Mouse (Mus musculus) CD4-positive, CD25-positive, alpha-beta regulatory T cell, adult 2 months (primary cell): ENCODE measurements around the gene Plxna4.

Experiments
- DNase-seq: peaks from one replicate; pipeline ENCODE4 v3.0.0-alpha.2; 2012; ENCODE audit warnings: low read depth, low spot score

The Plxna4 gene

DNA sequence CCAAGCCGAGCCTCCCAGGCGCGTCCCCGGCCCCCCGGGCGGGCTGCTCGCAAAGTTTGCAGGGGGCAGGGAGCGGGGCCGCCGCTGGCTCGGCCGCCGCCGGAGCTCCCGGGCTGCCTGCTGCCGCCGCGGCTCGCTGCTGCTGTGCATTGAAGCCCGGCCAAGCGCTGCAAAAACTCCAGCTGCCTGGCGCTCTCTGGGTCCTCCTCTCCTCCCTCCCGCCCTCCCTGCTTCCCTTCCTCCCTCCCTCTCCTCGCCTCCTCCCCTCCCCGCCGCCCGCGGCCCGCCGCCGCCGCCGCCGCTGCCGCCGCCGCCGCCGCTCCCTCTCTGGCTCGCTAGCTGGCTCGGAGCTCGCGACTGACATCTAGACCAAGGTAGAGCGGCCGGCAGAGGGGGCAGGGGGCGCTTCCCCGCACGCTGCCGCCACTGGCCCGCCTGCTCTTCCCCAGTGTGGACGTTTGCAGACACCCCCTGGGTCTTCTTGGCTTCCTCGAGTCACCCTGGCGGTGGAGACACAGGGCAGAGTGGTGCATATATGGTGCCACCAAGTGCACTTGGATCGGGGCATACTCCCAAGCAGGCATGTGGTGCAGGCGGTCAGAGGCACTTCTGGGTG, at the start of gene Plxna4:
TSS of gene Plxna4 (minus strand) at position 137 of the 616 bp plus-strand sequence.
- DNase-seq: no peak

DNA sequence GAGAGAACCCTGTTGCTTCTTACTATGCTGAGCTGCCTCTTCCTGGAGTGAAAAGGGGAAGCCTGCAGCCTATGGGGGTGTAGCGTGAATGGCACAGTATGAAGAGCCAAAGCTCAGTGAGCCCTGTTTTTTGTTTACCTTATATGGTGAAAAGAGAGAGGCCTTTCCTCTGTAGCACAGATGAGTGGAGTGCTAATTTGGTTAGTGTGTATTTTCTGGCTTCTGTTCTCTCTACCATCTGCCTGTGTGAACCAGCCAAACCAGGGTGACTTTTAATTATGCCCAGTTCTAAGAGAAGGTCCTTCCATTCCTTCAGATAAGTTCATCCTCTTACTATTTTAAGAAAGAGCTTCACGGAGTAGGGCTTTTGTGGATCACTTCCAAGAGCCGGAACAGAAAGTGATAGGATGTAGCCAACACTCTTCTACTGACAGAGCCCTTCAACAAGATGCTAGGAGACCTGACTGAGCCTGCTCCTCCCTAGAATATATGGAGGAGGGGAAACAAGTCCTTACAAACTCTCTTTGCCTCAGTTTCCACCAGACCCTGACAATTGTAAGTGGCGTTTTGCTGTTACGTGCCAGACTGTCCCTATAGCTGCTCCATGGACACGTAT, 49.7 kb upstream of the Plxna4 start:
- no peak for DNase-seq

DNA sequence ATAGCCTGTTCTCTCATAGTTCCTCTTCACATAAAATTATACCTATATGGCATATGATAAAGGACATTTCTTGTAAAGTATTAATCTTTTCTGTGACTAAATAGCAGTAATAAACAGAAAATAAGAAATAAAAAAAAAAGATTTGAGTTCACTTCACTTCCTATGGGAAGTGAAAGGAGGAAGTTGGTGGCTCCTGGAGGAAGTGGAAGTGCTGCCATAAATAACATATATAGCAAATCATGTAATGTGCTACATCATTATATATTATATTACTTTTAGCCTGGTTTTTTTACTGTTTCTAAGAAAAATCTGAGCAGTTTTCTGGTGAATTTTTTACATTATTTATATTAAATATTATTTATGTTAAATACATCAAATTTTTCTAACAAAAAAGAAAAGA, 22.7 kb upstream of the Plxna4 start:
- DNase-seq: no peak

DNA sequence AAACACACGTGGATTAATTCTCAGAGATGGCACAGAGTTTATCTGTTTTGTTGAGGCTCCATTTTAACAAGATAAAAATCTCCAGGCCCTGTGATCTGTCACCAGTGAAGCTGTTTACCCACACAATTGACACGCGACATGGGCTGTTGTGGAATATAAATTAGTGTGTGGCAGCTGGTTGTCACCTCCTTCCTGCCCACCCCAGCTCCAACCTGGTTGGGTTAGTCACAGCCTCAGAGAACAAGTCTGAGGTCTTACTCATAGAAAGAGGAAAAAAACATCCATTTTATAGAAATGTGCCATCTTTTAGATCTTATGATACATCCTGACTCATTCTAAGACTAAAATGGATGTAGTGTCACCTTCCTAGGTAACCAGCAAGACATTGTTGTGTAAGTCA, 18.8 kb upstream of the Plxna4 start:
- no peak for DNase-seq

- DNase-seq: no peak
Observed at GRCm38 (mm10) chr6:32605581-32605980, 17.6 kb upstream of the Plxna4 start.

DNA sequence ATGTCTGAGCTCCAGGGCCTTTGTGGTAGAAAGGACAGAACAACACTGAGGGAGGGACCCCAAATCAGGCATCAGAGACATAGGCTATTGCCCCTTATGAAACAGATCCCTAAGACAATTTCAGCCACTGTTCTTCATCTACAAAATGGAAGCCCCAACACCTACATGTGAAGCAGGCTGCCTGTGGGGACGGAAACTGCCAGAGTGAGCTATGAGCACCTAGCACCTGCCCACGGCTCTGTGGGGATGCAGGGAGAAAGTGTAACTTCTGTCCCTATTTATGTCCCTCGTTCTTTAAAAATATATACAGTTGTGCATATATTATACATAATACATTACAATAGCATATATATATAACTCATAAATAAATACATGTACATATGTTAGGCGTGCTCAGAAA, 16.9 kb upstream of the Plxna4 start:
- DNase-seq: no peak

- DNase-seq: no peak
Observed at GRCm38 (mm10) chr6:32602130-32602529, 14.1 kb upstream of the Plxna4 start.

DNA sequence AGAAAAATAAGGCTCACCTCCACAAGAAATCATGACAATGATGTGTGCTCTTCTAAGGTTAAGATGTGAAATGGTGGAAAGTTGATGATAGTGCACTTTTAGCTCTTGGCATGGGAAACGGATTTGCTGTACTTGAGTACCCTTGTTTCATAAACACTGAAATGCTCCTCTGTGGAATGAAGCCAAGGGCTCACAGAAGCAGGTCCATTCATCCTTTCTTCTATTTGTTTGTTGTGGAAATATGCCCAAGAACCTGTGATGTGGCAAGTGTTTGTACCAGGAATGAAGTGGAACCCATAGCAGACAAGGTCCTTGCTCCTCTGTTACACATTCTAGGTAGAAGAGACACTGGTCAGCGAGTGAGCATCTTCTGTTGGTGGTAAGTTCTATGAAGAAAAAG, 13.3 kb upstream of the Plxna4 start:
- no peak for DNase-seq

- DNase-seq: no peak
Observed at GRCm38 (mm10) chr6:32595591-32595990, 7.6 kb upstream of the Plxna4 start.

GRCm38 (mm10) chr6:32590979-32591758, 3.2 kb upstream of the Plxna4 start:
- peak; percentile 27 for DNase-seq

- DNase-seq: no peak
Observed at GRCm38 (mm10) chr6:32589632-32590031, 1.6 kb upstream of the Plxna4 start.

- DNase-seq: no peak
Observed at GRCm38 (mm10) chr6:32587136-32588009, 619 bp downstream of the Plxna4 start.

DNA sequence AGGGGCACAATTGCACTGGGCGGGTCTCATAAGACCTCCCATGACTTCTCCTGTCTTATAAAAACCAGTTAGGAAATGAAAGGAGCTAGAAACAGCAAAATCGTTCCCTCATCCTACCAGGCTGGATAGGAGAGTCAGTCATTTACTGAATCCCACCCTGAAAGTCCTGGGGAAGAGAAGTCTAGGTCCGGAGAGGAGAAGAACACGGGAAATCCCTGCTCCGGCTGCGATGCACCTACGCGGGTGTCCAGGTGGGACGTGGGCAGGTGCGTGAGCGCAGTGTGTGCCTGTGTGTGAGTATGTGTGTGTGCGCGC, 1.2 kb downstream of the Plxna4 start:
- DNase-seq: no peak

DNA sequence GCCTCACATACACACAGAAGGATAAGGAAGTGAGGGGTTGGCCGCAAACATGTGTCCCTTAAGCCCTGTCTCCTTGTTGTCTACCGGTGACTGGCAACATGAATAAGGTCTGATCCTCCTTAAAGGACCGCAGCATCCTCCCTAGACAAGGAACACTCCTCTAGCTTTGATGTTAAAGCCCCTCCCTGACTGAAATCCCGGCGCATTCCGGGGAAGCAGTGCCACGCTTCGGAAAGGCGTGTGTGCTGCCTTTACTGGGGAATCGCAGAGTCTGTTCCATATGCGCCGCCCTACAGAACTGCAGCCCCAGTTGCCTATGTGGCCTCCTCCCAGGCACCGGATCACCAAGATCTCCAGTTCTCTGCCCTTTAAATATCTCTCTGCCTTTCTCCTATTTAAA, 1.6 kb downstream of the Plxna4 start:
- DNase-seq: no peak

GRCm38 (mm10) chr6:32585211-32585610, 2.8 kb downstream of the Plxna4 start:
- no peak for DNase-seq

DNA sequence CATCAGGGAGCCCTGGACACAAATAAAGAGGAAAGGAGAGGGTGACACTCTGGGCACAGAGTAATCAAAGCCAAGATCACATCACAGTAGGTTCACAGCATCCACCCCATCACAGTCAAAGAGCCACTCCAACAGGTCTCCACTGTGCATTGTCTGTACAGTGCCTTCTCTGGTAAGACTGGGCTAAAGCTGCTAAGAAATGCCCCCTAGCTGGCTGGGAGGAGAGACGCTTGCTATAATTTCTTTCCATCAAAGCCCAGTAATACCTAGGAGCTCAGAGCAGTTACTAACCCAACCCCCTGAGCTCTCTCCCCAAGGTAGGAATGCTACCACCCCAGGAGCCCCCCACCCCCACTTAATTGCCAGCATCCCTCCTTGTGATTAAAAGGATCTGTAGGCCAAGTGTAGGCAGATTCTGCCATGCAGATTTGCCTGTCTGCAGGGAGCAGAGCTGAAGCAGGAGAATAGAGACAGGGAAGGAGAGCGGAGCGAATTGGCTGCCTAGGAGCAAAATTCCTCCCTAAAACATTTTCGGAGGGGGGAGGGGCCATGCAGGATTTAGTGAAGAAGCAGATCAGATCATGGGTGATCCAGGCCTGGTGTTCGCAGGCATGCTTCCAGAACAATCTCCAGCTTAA, 3.6 kb downstream of the Plxna4 start:
- DNase-seq: no peak

GRCm38 (mm10) chr6:32583582-32583981, 4.4 kb downstream of the Plxna4 start:
- no peak for DNase-seq

GRCm38 (mm10) chr6:32571485-32571884, 16.5 kb downstream of the Plxna4 start:
- no peak for DNase-seq

DNA sequence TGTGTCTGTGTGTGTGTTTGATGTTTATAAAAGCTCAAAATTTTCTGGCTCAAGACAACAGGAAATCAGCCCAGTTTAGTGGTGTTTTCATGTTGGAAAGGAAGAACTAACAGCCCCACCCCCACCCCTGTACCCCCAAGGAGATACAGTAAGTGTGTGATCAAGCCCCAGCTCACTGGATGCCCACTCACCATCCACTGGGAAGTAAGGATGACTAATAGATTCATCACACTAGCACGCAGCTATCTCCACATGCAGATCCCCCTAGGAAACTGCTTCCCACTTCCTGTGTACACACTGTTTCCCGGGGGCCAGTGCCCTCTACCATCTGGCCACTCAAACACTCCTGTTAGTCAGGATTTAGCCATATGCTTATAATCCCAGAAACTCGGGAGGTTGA, 17.5 kb downstream of the Plxna4 start:
- no peak for DNase-seq

- DNase-seq: no peak
Observed at GRCm38 (mm10) chr6:32569919-32570318, 18.1 kb downstream of the Plxna4 start.

DNA sequence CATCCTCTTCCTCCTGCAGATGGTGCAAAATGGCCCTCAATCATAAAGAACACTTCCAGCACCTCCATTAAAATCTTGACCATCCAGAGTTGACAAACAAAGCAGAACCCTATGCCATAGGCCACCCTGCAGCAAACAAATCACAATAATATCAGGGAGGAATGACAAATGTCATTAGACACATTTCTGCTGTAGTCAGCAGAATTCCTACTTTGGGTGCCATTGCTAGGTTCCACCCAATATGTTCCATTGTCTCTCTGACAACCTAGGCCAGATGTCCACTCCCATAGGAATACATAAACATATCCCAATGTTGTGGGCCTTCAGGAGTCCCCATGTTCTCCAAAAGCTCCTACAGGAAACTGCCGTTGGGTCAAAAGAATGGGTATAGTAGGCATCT, 41.1 kb downstream of the Plxna4 start:
- DNase-seq: no peak

DNA sequence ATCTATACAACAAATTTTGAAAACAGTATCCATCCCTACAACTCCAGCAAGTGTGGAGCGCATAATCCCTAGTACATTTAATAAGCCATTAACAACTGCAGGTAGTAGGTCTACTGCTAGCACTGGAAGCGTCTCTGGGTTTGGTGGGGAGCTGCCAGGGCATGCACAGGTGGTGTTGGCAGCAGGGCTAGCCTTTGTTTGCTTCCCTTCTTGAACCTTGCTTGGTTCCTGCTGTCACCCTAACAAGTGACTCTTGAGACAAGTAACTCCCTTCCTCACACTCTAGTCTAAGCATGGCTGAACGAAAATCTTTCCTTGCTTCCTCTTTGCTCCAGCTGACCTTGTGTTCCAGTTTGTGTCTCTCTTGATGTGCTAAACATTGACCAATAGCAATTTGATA, 44.0 kb downstream of the Plxna4 start:
- no peak for DNase-seq
